Mouse (Mus musculus): ENCODE measurements at regions not wholly inside any gene's neighbourhood (a gene's known extent, or its start where the extent isn't known, plus 50 kb on each side); places are given as distances from the start of the nearest gene placed in this dataset.

DNA sequence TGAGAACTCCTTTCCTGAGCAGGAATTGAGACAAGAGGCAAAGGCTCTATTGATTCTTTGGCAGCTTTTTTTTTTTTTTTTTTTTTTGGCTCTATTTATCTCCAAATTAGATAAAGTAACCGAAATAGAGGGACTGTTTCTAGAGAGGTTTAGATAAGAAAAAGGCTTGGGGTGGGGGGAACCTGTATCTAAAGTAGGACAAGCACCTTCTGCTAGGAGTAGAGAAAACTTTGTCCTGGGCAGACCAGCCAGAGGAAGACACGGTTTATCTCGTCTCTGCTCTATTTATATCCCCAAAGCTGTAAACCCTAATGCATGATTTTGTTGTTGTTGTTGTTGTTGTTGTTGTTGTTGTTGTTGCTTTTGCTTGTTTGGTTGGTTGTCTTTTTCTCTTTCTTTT, 199.6 kb upstream of the Gm11114 start:
- TF ChIP-seq CTCF (IDR thresholded peaks at IDR 0.05; ENCODE audit: low read depth): no peak
- H3K9me3 ChIP-seq (ENCODE audit: control insufficient read depth): no peaks in the 10 kb centered on the region
- no peak overlapping the region for H3K27ac ChIP-seq (ENCODE audit: low read depth, low read length)
- no peak for ATAC-seq
- no peaks in the 10 kb centered on the region for H3K36me3 ChIP-seq (ENCODE audit: control insufficient read depth, insufficient read depth)
- H3K27me3 ChIP-seq (replicated peaks; ENCODE audit: control insufficient read depth, insufficient read depth, low read length): no peaks in the 10 kb centered on the region
- H3K4me3 ChIP-seq (ENCODE audit: low read depth, low read length): no peak overlapping the region
- 60% methylated on average over 3 of the region's 3 CpGs for WGBS
- no peaks in the 10 kb centered on the region for H3K4me1 ChIP-seq (replicated peaks; ENCODE audit: control insufficient read depth, insufficient read depth, low read length)
- no peak overlapping the region for H3K9ac ChIP-seq (ENCODE audit: low read depth, low read length)
- H3K4me2 ChIP-seq (replicated peaks; ENCODE audit: low read depth): no peak overlapping the region

DNA sequence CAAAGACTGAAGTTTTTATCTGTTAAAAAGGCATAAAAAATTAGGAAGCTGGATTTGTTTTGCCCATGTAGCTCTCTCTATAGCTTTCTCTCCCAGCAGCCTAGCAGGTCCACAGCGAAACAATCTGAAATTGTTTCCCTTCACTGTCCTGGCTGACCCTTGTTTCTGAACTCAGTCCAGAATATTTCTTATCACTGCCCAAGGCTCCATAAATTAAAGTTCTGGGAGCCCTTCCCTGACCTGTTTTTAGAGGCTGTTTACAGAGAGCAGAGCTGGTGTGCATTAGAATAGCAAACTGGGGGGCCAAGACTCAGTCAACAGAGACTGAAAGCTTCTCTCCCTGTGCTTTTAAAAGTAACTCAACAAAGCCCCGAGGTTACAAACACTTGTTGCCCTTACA, 198.3 kb upstream of the Gm11114 start:
- 55% methylated on average over 2 of the region's 2 CpGs for WGBS
- H3K27ac ChIP-seq (ENCODE audit: low read depth, low read length): no peak overlapping the region
- H3K4me3 ChIP-seq (ENCODE audit: low read depth, low read length): no peak overlapping the region
- H3K9ac ChIP-seq (ENCODE audit: low read depth, low read length): no peak overlapping the region
- H3K4me1 ChIP-seq (replicated peaks; ENCODE audit: control insufficient read depth, insufficient read depth, low read length): no peaks in the 10 kb centered on the region
- H3K4me2 ChIP-seq (replicated peaks; ENCODE audit: low read depth): no peak overlapping the region
- no peak for TF ChIP-seq CTCF (IDR thresholded peaks at IDR 0.05; ENCODE audit: low read depth)
- no peak for ATAC-seq
- no peaks in the 10 kb centered on the region for H3K27me3 ChIP-seq (replicated peaks; ENCODE audit: control insufficient read depth, insufficient read depth, low read length)
- H3K36me3 ChIP-seq (ENCODE audit: control insufficient read depth, insufficient read depth): no peaks in the 10 kb centered on the region
- H3K9me3 ChIP-seq (ENCODE audit: control insufficient read depth): no peaks in the 10 kb centered on the region

DNA sequence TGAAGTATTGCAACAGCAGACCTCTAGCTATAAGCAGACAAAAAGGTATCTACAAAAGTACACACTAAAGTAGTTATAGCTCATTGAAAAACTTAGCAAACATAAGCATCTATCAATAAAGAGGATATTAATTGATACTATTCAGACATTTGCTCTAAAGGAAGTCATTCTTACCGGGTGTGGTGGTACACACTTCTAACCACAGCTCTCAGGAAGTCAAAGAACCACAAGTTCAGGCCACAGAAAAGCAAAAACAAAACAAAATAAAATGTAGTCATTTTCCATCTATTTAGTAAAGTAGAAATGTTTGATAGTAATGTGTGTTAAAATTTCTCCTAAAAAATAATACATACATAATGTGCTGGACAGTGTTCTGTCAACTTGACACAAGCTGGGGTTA, 192.5 kb upstream of the Gm11114 start:
- TF ChIP-seq CTCF (IDR thresholded peaks at IDR 0.05; ENCODE audit: low read depth): no peak
- no peak overlapping the region for H3K4me3 ChIP-seq (ENCODE audit: low read depth, low read length)
- no peaks in the 10 kb centered on the region for H3K36me3 ChIP-seq (ENCODE audit: control insufficient read depth, insufficient read depth)
- H3K4me1 ChIP-seq (replicated peaks; ENCODE audit: control insufficient read depth, insufficient read depth, low read length): no peaks in the 10 kb centered on the region
- no peak for ATAC-seq
- no peaks in the 10 kb centered on the region for H3K9me3 ChIP-seq (ENCODE audit: control insufficient read depth)
- H3K27me3 ChIP-seq (replicated peaks; ENCODE audit: control insufficient read depth, insufficient read depth, low read length): no peaks in the 10 kb centered on the region
- WGBS: 58% methylated on average over 1 of the region's 1 CpGs
- H3K4me2 ChIP-seq (replicated peaks; ENCODE audit: low read depth): no peak overlapping the region
- no peak overlapping the region for H3K9ac ChIP-seq (ENCODE audit: low read depth, low read length)
- H3K27ac ChIP-seq (ENCODE audit: low read depth, low read length): no peak overlapping the region

DNA sequence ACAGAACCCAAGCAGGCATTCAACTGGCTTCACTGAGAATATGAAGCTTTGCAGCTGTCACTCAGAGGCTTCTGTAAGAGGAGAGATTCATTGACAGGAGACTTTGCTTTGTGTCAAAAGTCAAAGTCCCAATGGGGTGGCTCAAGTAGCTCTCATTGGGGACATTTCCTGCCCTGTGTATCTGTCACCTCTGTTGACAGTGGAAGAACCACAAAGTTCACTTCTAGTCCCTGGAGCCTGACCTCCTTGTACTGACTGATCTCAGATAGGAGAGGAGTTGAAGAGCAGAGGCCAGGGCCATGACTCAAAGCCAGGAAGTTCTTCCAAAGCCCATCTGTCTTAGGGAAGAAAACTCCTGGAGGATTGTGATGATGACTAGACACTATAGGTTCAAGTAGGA, 191.5 kb upstream of the Gm11114 start:
- peak; percentile 77 for ATAC-seq
- H3K4me1 ChIP-seq (replicated peaks; ENCODE audit: control insufficient read depth, insufficient read depth, low read length): no peaks in the 10 kb centered on the region
- H3K36me3 ChIP-seq (ENCODE audit: control insufficient read depth, insufficient read depth): no peaks in the 10 kb centered on the region
- no peak overlapping the region; the same call in 1 of the 2 replicates for H3K27ac ChIP-seq (ENCODE audit: low read depth, low read length)
- H3K4me3 ChIP-seq (ENCODE audit: low read depth, low read length): no peak overlapping the region
- no peak overlapping the region for H3K9ac ChIP-seq (ENCODE audit: low read depth, low read length)
- no peak overlapping the region for H3K4me2 ChIP-seq (replicated peaks; ENCODE audit: low read depth)
- no peak for TF ChIP-seq CTCF (IDR thresholded peaks at IDR 0.05; ENCODE audit: low read depth)
- no peaks in the 10 kb centered on the region for H3K9me3 ChIP-seq (ENCODE audit: control insufficient read depth)
- no peaks in the 10 kb centered on the region for H3K27me3 ChIP-seq (replicated peaks; ENCODE audit: control insufficient read depth, insufficient read depth, low read length)

DNA sequence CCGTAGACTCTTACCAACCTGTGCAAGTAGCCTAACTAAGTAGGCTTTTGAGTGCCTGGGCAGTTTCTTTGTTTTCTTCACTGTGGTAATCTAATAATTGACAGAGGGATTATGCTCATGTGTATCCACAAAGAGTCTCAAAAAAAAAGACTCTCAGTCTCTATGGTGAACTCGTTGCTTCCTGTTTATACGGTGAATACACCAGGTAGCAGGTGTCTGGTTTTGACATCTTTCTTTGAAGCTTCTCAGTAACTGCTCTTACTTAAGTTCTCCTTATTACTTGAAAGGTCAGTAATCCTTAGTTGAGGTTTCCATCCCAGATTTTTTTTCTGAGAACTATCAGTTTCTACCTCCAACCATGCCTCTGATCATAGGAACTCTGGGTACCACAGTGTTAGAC, 188.9 kb upstream of the Gm11114 start:
- no peaks in the 10 kb centered on the region for H3K36me3 ChIP-seq (ENCODE audit: control insufficient read depth, insufficient read depth)
- no peak for ATAC-seq
- TF ChIP-seq CTCF (IDR thresholded peaks at IDR 0.05; ENCODE audit: low read depth): no peak
- 64% methylated on average over 3 of the region's 3 CpGs for WGBS
- H3K27ac ChIP-seq (ENCODE audit: low read depth, low read length): no peak overlapping the region
- H3K27me3 ChIP-seq (replicated peaks; ENCODE audit: control insufficient read depth, insufficient read depth, low read length): no peaks in the 10 kb centered on the region
- H3K4me2 ChIP-seq (replicated peaks; ENCODE audit: low read depth): no peak overlapping the region
- H3K9ac ChIP-seq (ENCODE audit: low read depth, low read length): no peak overlapping the region
- no peak overlapping the region for H3K4me3 ChIP-seq (ENCODE audit: low read depth, low read length)
- no peaks in the 10 kb centered on the region for H3K4me1 ChIP-seq (replicated peaks; ENCODE audit: control insufficient read depth, insufficient read depth, low read length)
- H3K9me3 ChIP-seq (ENCODE audit: control insufficient read depth): no peaks in the 10 kb centered on the region

DNA sequence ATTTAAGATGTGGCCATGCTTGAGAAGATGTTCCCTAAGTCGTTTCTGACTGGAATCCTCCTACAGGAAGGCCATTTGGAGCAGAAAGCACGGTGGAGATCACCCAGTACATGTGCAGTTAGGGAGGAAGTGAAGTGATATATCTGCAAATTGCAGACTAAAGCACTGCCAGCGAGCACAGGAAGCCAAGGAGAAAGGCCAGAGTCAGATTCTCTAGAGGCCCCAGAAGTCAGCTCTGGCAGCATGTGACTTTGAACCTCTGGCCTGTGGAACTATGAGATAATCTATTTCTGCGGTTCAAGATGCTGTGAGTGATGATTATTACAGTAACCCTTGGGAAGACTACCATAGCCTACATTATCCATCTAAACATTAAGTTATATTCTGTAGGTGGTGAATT, 186.8 kb upstream of the Gm11114 start:
- Histone ChIP-seq H3K4me3 (ENCODE audit: low read depth, low read length) (no peak overlapping the region), H3K27ac (ENCODE audit: low read depth, low read length) (no peak overlapping the region), H3K27me3 (replicated peaks; ENCODE audit: control insufficient read depth, insufficient read depth, low read length) (no peaks in the 10 kb centered on the region), H3K9me3 (ENCODE audit: control insufficient read depth) (no peaks in the 10 kb centered on the region), H3K36me3 (ENCODE audit: control insufficient read depth, insufficient read depth) (no peaks in the 10 kb centered on the region), H3K4me2 (replicated peaks; ENCODE audit: low read depth) (no peak overlapping the region), H3K4me1 (replicated peaks; ENCODE audit: control insufficient read depth, insufficient read depth, low read length) (no peaks in the 10 kb centered on the region), H3K9ac (ENCODE audit: low read depth, low read length) (no peak overlapping the region)
- TF ChIP-seq CTCF (IDR thresholded peaks at IDR 0.05; ENCODE audit: low read depth): no peak
- 49% methylated on average over 4 of the region's 4 CpGs for WGBS
- ATAC-seq: no peak

DNA sequence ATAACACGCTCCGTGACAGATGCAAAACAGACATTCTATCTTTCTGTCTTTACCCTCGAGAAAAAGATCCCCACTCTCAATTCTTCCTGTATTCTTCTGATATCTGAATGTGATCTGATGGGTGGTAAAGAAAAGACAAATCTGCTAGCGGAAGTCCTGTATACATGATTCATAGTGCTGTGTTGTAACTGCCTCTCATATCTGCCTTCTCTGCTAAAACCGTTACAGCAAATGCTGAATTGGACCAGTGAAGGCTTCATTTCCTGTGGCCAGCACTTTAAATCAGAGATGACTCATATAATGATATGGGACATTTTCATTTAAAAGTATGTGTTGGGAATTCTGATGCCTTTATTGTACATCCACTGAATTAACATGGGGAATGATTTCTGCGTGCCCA, 186.0 kb upstream of the Gm11114 start:
- no peak overlapping the region for H3K4me2 ChIP-seq (replicated peaks; ENCODE audit: low read depth)
- H3K36me3 ChIP-seq (ENCODE audit: control insufficient read depth, insufficient read depth): no peaks in the 10 kb centered on the region
- H3K4me1 ChIP-seq (replicated peaks; ENCODE audit: control insufficient read depth, insufficient read depth, low read length): no peaks in the 10 kb centered on the region
- no peak overlapping the region for H3K27ac ChIP-seq (ENCODE audit: low read depth, low read length)
- WGBS: 70% methylated on average over 6 of the region's 6 CpGs
- no peaks in the 10 kb centered on the region for H3K27me3 ChIP-seq (replicated peaks; ENCODE audit: control insufficient read depth, insufficient read depth, low read length)
- no peak overlapping the region for H3K4me3 ChIP-seq (ENCODE audit: low read depth, low read length)
- no peak overlapping the region for H3K9ac ChIP-seq (ENCODE audit: low read depth, low read length)
- no peak for ATAC-seq
- H3K9me3 ChIP-seq (ENCODE audit: control insufficient read depth): no peaks in the 10 kb centered on the region
- no peak for TF ChIP-seq CTCF (IDR thresholded peaks at IDR 0.05; ENCODE audit: low read depth)

All from intestine, postnatal 0 days (tissue).